10 mouse cellular contexts compared by ENCODE assay signal in genomic region chr1:87155531-87156198, GRCm38 (mm10). TPM values are rescaled to one million over a fixed set of nuclear protein-coding genes. Genes with fewer than 3 reads are reported as not detected.
DNase-seq lines count a peak whose midpoint lies in the region; ATAC-seq and TF ChIP-seq lines count a peak whose summit lies in the region.
"Had no signal": no experiment of that assay in that cellular context is flagged by ENCODE, and none has a peak within 500 bp of the region (broad histone marks: within the 10 kb centered on the region; RNA-seq: fewer than 3 reads in every experiment).

No protein-coding gene starts in this region.

- no peaks in the 10 kb centered on the region for H3K36me3 ChIP-seq in limb, embryonic 12.5 days
- H3K36me3 ChIP-seq in stomach, embryonic 16.5 days (ENCODE audit: control insufficient read depth, insufficient read depth, low read length) = no peaks in the 10 kb centered on the region

- no peaks in the 10 kb centered on the region for H3K9me3 ChIP-seq in limb, embryonic 12.5 days
- H3K9me3 ChIP-seq in stomach, embryonic 16.5 days (replicated peaks; ENCODE audit: control insufficient read depth, low read length) = no peaks in the 10 kb centered on the region

- no peak for DNase-seq in gastrocnemius, adult 2 months
- DNase-seq in gastrocnemius, postnatal 14 days = no peak
- DNase-seq in right cerebral cortex, postnatal 14 days = peak; percentile 37
- no peak for DNase-seq in right cerebral cortex, postnatal 36 days (ENCODE audit: low spot score in 2 of 2)
- DNase-seq in spleen, postnatal 36 days (ENCODE audit: low spot score in 2 of 2) = no peak
- no peak for DNase-seq in cerebellum, postnatal 4 days (ENCODE audit: low spot score in 2 of 2)
- DNase-seq: B cell, adult 2 months; lung, postnatal 10 days had no signal

- no peak for ATAC-seq in limb, embryonic 12.5 days (ENCODE audit: insufficient number of reproducible peaks, insufficient read depth, low FRiP score, low TSS enrichment, low read depth)
- no peak for ATAC-seq in stomach, embryonic 16.5 days (ENCODE audit: insufficient read depth, low FRiP score)

- peaks cover 22% of the 10 kb centered on the region for H3K4me1 ChIP-seq in limb, embryonic 12.5 days (replicated peaks)
- no peaks in the 10 kb centered on the region; the same call in 1 of the 2 replicates for H3K4me1 ChIP-seq in stomach, embryonic 16.5 days (ENCODE audit: control insufficient read depth, insufficient read depth, low read length)

- under 1% methylated on average over 56 of the region's 56 CpGs for WGBS in limb, embryonic 12.5 days
- WGBS in stomach, embryonic 16.5 days = under 1% methylated on average over 39 of the region's 56 CpGs

- TF ChIP-seq CTCF in gastrocnemius, adult 2 months (IDR thresholded peaks at IDR 0.05) = no peak

- peaks cover 98% of the 10 kb centered on the region for H3K27me3 ChIP-seq in limb, embryonic 12.5 days
- H3K27me3 ChIP-seq in stomach, embryonic 16.5 days (ENCODE audit: control insufficient read depth, insufficient read depth, low read length) = peaks cover 81% of the 10 kb centered on the region

- no peak overlapping the region for H3K27ac ChIP-seq in gastrocnemius, adult 2 months
- no peak overlapping the region for H3K27ac ChIP-seq in limb, embryonic 12.5 days
- no peak overlapping the region for H3K27ac ChIP-seq in stomach, embryonic 16.5 days (ENCODE audit: low read length)

- intact Hi-C loops in gastrocnemius, adult 2 months (cut with DNase I) = no loop called here
- intact Hi-C loops in gastrocnemius, postnatal 14 days (cut with DNase I; ENCODE audit: low total_unique reads) = no loop called here

- H3K9ac ChIP-seq in limb, embryonic 12.5 days (replicated peaks) = no peak overlapping the region; the same call in 1 of the 2 replicates
- H3K9ac ChIP-seq in stomach, embryonic 16.5 days (ENCODE audit: low read length) = no peak overlapping the region

- H3K4me2 ChIP-seq in limb, embryonic 12.5 days = peak overlapping the region; percentile 73
- H3K4me2 ChIP-seq in stomach, embryonic 16.5 days (ENCODE audit: low read depth, low read length) = peak overlapping the region; percentile 52

- H3K4me3 ChIP-seq in gastrocnemius, adult 2 months = peak overlapping the region; percentile 38
- peak overlapping the region; percentile 45 for H3K4me3 ChIP-seq in limb, embryonic 12.5 days (replicated peaks)
- H3K4me3 ChIP-seq in stomach, embryonic 16.5 days (replicated peaks; ENCODE audit: low read length) = peak overlapping the region; percentile 38

RNA-seq across cellular contexts. Expression of gene Ecel1, which starts 0.7 kb away (rescaled TPM):
- total RNA-seq in gastrocnemius, adult 2 months (2021) = not detected
- not detected for total RNA-seq in gastrocnemius, postnatal 14 days (2021)
- 0.29 and 0.56 TPM in 2 replicates for polyA plus RNA-seq in limb, embryonic 12.5 days (2016; fragmentation: Nextera tagmentation; extraction: Ambion mirVana)
- polyA plus RNA-seq in stomach, embryonic 16.5 days (2015; fragmentation: Nextera tagmentation; extraction: Ambion mirVana) = 3.0 and 5.7 TPM in 2 replicates

RNA-seq across cellular contexts. Expression of gene Prss56, which starts 27.4 kb away (rescaled TPM):
- total RNA-seq in gastrocnemius, adult 2 months (2021) = not detected
- total RNA-seq in gastrocnemius, postnatal 14 days (2021) = not detected
- polyA plus RNA-seq in limb, embryonic 12.5 days (2016; fragmentation: Nextera tagmentation; extraction: Ambion mirVana) = not detected in 2 replicates
- polyA plus RNA-seq in stomach, embryonic 16.5 days (2015; fragmentation: Nextera tagmentation; extraction: Ambion mirVana) = not detected in 2 replicates

RNA-seq across cellular contexts. Expression of gene Akp3, which starts 30.9 kb away (rescaled TPM):
- total RNA-seq in gastrocnemius, adult 2 months (2021) = not detected
- total RNA-seq in gastrocnemius, postnatal 14 days (2021) = not detected
- not detected in 2 replicates for polyA plus RNA-seq in limb, embryonic 12.5 days (2016; fragmentation: Nextera tagmentation; extraction: Ambion mirVana)
- 0.08 TPM in 1 of 2 replicates, not detected in the other for polyA plus RNA-seq in stomach, embryonic 16.5 days (2015; fragmentation: Nextera tagmentation; extraction: Ambion mirVana)

RNA-seq across cellular contexts. Expression of gene Chrnd, which starts 34.7 kb away (rescaled TPM):
- total RNA-seq in gastrocnemius, adult 2 months (2021) = 1 to 10 TPM; 1.8 to 2.3 TPM
- 1 to 10 TPM; 4.4 to 5.2 TPM for total RNA-seq in gastrocnemius, postnatal 14 days (2021)
- 1.7 and 3.0 TPM in 2 replicates for polyA plus RNA-seq in limb, embryonic 12.5 days (2016; fragmentation: Nextera tagmentation; extraction: Ambion mirVana)
- 0.10 and 2.0 TPM in 2 replicates for polyA plus RNA-seq in stomach, embryonic 16.5 days (2015; fragmentation: Nextera tagmentation; extraction: Ambion mirVana)

RNA-seq across cellular contexts. Expression of gene Chrng, which starts 48.8 kb away (rescaled TPM):
- not detected for total RNA-seq in gastrocnemius, adult 2 months (2021)
- 1 to 10 TPM; 1.5 to 1.7 TPM for total RNA-seq in gastrocnemius, postnatal 14 days (2021)
- 10.4 and 11.8 TPM in 2 replicates for polyA plus RNA-seq in limb, embryonic 12.5 days (2016; fragmentation: Nextera tagmentation; extraction: Ambion mirVana)
- polyA plus RNA-seq in stomach, embryonic 16.5 days (2015; fragmentation: Nextera tagmentation; extraction: Ambion mirVana) = 0.16 and 5.7 TPM in 2 replicates
